In genomic region chr3:52452345-52452744, GRCm38 (mm10) we compare ENCODE assay signal across 15 mouse cellular contexts.
A peak's percentile ranks its signal among the peaks of the same experiment; 100 is the strongest.
DNase-seq lines count a peak whose midpoint lies in the region; ATAC-seq and TF ChIP-seq lines count a peak whose summit lies in the region.
"Had no signal": no experiment of that assay in that cellular context is flagged by ENCODE, and none has a peak within 500 bp of the region (broad histone marks: within the 10 kb centered on the region; RNA-seq: fewer than 3 reads in every experiment).

No protein-coding gene starts in this region.

- no peaks in the 10 kb centered on the region for H3K4me1 ChIP-seq in heart, embryonic 11.5 days (ENCODE audit: control insufficient read depth, insufficient read depth, low read length)
- H3K4me1 ChIP-seq: forebrain, embryonic 10.5 days; heart, embryonic 15.5 days; lung, embryonic 15.5 days; stomach, embryonic 15.5 days had no signal

- no peaks in the 10 kb centered on the region for H3K9me3 ChIP-seq in heart, embryonic 11.5 days (replicated peaks; ENCODE audit: control insufficient read depth, low read length)
- H3K9me3 ChIP-seq: forebrain, embryonic 10.5 days; heart, embryonic 15.5 days; lung, embryonic 15.5 days; stomach, embryonic 15.5 days had no signal

- no peaks in the 10 kb centered on the region for H3K36me3 ChIP-seq in heart, embryonic 11.5 days (ENCODE audit: control insufficient read depth, insufficient read depth, low read length)
- H3K36me3 ChIP-seq: forebrain, embryonic 10.5 days; heart, embryonic 15.5 days; lung, embryonic 15.5 days; stomach, embryonic 15.5 days had no signal

- H3K4me2 ChIP-seq in heart, embryonic 11.5 days, result no peak overlapping the region
- H3K4me2 ChIP-seq: heart, embryonic 15.5 days; lung, embryonic 15.5 days; stomach, embryonic 15.5 days had no signal

- H3K27me3 ChIP-seq in heart, embryonic 11.5 days (ENCODE audit: control insufficient read depth, insufficient read depth, low read length), result no peaks in the 10 kb centered on the region
- H3K27me3 ChIP-seq: heart, embryonic 15.5 days; lung, embryonic 15.5 days; Patski; stomach, embryonic 15.5 days had no signal

- 53% methylated on average over 5 of the region's 5 CpGs for WGBS in heart, embryonic 11.5 days (ENCODE audit: insufficient replicate concordance)

- no peak overlapping the region for H3K9ac ChIP-seq in heart, embryonic 11.5 days (ENCODE audit: low read depth, low read length)
- H3K9ac ChIP-seq: heart, embryonic 15.5 days; lung, embryonic 15.5 days; stomach, embryonic 15.5 days had no signal

- intact Hi-C loops in gastrocnemius, adult 2 months (cut with DNase I), result loop anchor here (5.0 kb wide), 1 partner anchor 185 kb away; the partner anchor contains the start of gene Foxo1
- intact Hi-C loops in heart, postnatal 36 days (cut with DNase I), result loop anchor here (2.0 to 5.0 kb wide), 6 partner anchors 50 to 502 kb away; no protein-coding TSS in a partner anchor

- H3K27ac ChIP-seq in heart, embryonic 11.5 days (ENCODE audit: low read depth, low read length), result no peak overlapping the region
- H3K27ac ChIP-seq in gastrocnemius, adult 2 months, result peak overlapping the region; percentile 28
- H3K27ac ChIP-seq: forebrain, embryonic 10.5 days; heart, embryonic 15.5 days; kidney, postnatal 0 days; lung, embryonic 15.5 days; stomach, embryonic 15.5 days had no signal

- H3K4me3 ChIP-seq in heart, embryonic 11.5 days (ENCODE audit: low read depth, low read length), result no peak overlapping the region
- H3K4me3 ChIP-seq in gastrocnemius, adult 2 months, result no peak overlapping the region
- H3K4me3 ChIP-seq: forebrain, embryonic 10.5 days; heart, embryonic 15.5 days; lung, embryonic 15.5 days; myocyte; stomach, embryonic 15.5 days had no signal

- no peak for TF ChIP-seq CTCF in gastrocnemius, adult 2 months (IDR thresholded peaks at IDR 0.05)

- DNase-seq in heart, adult 18-20 months, result peak; percentile 73 to 89
- peak; percentile 3 for DNase-seq in Muller cell, postnatal 12 days (ENCODE audit: inconsistent ontology term)
- peak; percentile 77 for DNase-seq in gastrocnemius, adult 2 months
- DNase-seq in heart, postnatal 36 days, result peak; percentile 73 to 76
- DNase-seq in right cerebral cortex, adult 18-20 months, result no peak
- DNase-seq in frontal cortex, postnatal 10 days (ENCODE audit: low spot score in 2 of 2), result no peak
- no peak for DNase-seq in left cerebral cortex, adult 18-20 months (ENCODE audit: low spot score in 2 of 2)

- ATAC-seq in heart, embryonic 11.5 days (replicated peaks; ENCODE audit: insufficient number of reproducible peaks, low FRiP score, low TSS enrichment), result no peak
- ATAC-seq: Patski had no signal

Comparison
In these comparisons a context has a peak if more than half of its experiments do, and no peak if none do; other contexts are left out.
1. DNase-seq: peak in heart, adult 18-20 months (2 of 2), Muller cell, postnatal 12 days (single experiment), gastrocnemius, adult 2 months (single experiment) and heart, postnatal 36 days (2 of 2); none in right cerebral cortex, adult 18-20 months (single experiment), frontal cortex, postnatal 10 days (0 of 2) and left cerebral cortex, adult 18-20 months (0 of 2).